Mouse (Mus musculus) heart, postnatal 0 days (tissue): ENCODE results near the gene Hist1h2br. TPM values are rescaled to one million over a fixed set of nuclear protein-coding genes. Genes with fewer than 3 reads are reported as not detected.
"Not testable (repeated sequence)": the region's sequence is repeated elsewhere in the genome, so short reads cannot be mapped to it uniquely, and the experiment has no call there.

ENCODE experiments used
- ATAC-seq: fragments of 200-750 bp; cut with Nextera tagmentation; 2 replicates; pipeline ENCODE4 v1.8.0; 2017; ENCODE audit warnings: low read depth, moderate number of reproducible peaks, moderate library complexity; ENCODE audit not compliant: insufficient read depth
- DNase-seq: peaks from one replicate; pipeline ENCODE4 v3.0.0-alpha.2; 2016; ENCODE audit warnings: low spot score
- H3K27ac ChIP-seq: fragments of 300-500 bp; sonication (generic); 2 replicates; pipeline ENCODE4 v1.5.1; 2014; ENCODE audit warnings: low read depth, mild to moderate bottlenecking
- H3K27me3 ChIP-seq: fragments of 300-500 bp; sonication (generic); 2 replicates; pipeline ENCODE4 v1.6.1; 2014; ENCODE audit warnings: low read length, mixed read lengths; ENCODE audit not compliant: control insufficient read depth, insufficient read depth
- H3K36me3 ChIP-seq: fragments of 300-500 bp; sonication (generic); replicated peaks from 2 replicates; pipeline ENCODE4 v1.6.1; 2014; ENCODE audit warnings: low read length, mixed read lengths; ENCODE audit not compliant: control insufficient read depth, insufficient read depth
- H3K4me1 ChIP-seq: fragments of 300-500 bp; sonication (generic); 2 replicates; pipeline ENCODE4 v1.6.1; 2014; ENCODE audit warnings: antibody characterized with exemption; ENCODE audit not compliant: control insufficient read depth, insufficient read depth
- H3K4me2 ChIP-seq: fragments of 300-500 bp; sonication (generic); 2 replicates; pipeline ENCODE4 v1.6.1; 2014; ENCODE audit warnings: low read depth, mild to moderate bottlenecking, low read length, moderate library complexity
- H3K4me3 ChIP-seq: fragments of 300-500 bp; sonication (generic); 2 replicates; pipeline ENCODE4 v1.5.1; 2014; ENCODE audit warnings: low read depth, low read length
- H3K9ac ChIP-seq: fragments of 300-500 bp; sonication (generic); replicated peaks from 2 replicates; pipeline ENCODE4 v1.6.1; 2014; ENCODE audit warnings: low read depth, low read length, mixed read lengths
- H3K9me3 ChIP-seq: fragments of 300-500 bp; sonication (generic); replicated peaks from 2 replicates; pipeline ENCODE4 v1.6.1; 2016; ENCODE audit warnings: low read length; ENCODE audit not compliant: control insufficient read depth
- CTCF ChIP-seq: IDR thresholded peaks from 2 replicates; pipeline ENCODE4 v1.5.1; 2016; ENCODE audit warnings: antibody characterized with exemption, control low read depth, low read depth
- EP300 ChIP-seq: IDR thresholded peaks from 2 replicates; pipeline ENCODE4 v1.6.1; 2016; ENCODE audit warnings: antibody characterized with exemption, low read depth
- WGBS: fragments of 180-500 bp; shearing (Covaris S2); extraction: QIAGEN DNeasy Blood & Tissue Kit; methylation state at CpG from one replicate; pipeline ENCODE4 v1.1.7; 2014; 5-methylcytosine and 5-hydroxymethylcytosine counted together
- polyA plus RNA-seq: library from polyadenylated mRNA; unstranded; fragments of >200 nt; fragmentation: Nextera tagmentation; extraction: Ambion mirVana; gene quantifications from 2 replicates; pipeline ENCODE4 v1.2.1, GENCODE M21; 2015
- total RNA-seq: library from RNA; depleted of rRNA; stranded (reverse); fragments of >200 nt; gene quantifications from 2 replicates; pipeline ENCODE4 v1.2.3, GENCODE M21; 2014; ENCODE audit warnings: low replicate concordance

Gene Hist1h2br
- total and polyA plus RNA-seq, 2 experiments from 2014 or later, result 5.2 to 929 TPM

DNA sequence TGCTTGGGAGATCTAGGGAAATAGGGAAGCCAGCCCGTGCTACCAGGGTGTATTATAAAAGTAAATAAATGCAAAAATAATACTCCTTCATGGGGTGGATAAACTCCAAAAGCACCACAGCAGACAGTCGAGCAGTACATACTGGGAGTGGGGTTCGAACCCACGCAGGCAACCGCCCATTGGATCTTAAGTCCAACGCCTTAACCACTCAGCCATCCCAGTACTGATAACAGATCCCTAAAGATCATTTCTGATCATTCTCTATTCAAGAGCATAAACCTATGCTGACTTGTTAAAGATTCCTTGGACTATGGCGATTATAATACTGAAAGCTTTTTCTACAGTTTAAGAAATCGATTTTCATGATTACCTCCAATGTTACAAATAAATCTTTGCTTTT, 14.3 kb downstream of the Hist1h2br start:
- H3K27ac ChIP-seq, result no peak overlapping the region
- DNase-seq (no peak), ATAC-seq (no peak)
- no peak overlapping the region for H3K4me3 ChIP-seq
- H3K36me3 ChIP-seq, result no peaks in the 10 kb centered on the region
- 0 out of 2 replicates have a peak, but pooled peaks cover 20% of the 10 kb centered on the region for H3K4me1 ChIP-seq
- no peak overlapping the region for H3K9ac ChIP-seq
- WGBS, result 44% methylated on average over 8 of the region's 8 CpGs
- no peaks in the 10 kb centered on the region for H3K27me3 ChIP-seq
- no peaks in the 10 kb centered on the region for H3K9me3 ChIP-seq
- TF ChIP-seq EP300 (no peak), CTCF (no peak)
- no peak overlapping the region for H3K4me2 ChIP-seq

- H3K27ac ChIP-seq, H3K9me3 ChIP-seq, H3K27me3 ChIP-seq, H3K4me2 ChIP-seq, DNase-seq, ATAC-seq, H3K36me3 ChIP-seq, H3K4me3 ChIP-seq, H3K9ac ChIP-seq: not testable (repeated sequence)
- 38% methylated on average over 1 of the region's 1 CpGs for WGBS
- 0 out of 2 replicates have a peak, but pooled peaks cover 20% of the 10 kb centered on the region for H3K4me1 ChIP-seq
Observed at GRCm38 (mm10) chr13:21850696-21851095, 17.2 kb downstream of the Hist1h2br start.

DNA sequence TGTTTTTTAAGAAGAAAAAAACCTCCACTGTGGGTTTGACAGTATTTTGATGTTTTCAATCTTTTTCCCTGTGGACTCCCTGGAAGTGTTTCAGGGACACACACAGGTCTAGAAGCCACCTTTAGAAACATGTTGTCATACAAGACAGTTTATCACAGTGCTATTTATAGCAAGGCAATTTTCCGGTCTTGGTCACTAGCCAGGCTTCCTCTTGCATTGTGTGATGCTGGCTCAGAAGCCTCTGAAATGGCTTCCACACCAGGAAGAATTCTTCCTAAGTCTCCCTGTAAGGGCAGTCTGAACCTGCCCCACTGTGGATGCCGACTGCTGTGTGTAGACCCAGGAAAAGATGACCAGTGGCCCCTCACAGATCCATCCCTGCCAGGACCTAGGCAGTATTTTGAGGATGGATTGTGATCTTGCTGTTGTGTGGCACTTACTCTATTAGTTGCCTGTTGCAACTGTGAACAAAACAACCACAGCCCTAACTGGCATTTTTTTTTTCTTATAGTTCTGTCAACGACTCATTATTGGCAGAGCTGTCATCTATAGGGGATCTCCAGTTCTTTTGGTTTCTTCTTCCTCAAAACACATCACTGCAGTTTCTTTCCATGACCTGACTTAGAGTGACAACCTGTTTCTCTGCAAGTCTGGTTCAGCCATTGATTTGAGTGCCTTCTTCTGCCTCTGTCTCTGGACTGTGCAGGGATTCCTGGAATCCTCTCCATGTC, 18.8 kb downstream of the Hist1h2br start:
- no peaks in the 10 kb centered on the region for H3K9me3 ChIP-seq
- no peak overlapping the region for H3K4me3 ChIP-seq
- 31% methylated on average over 3 of the region's 3 CpGs for WGBS
- TF ChIP-seq CTCF (no peak), EP300 (peak; percentile 63; the same call in 1 of the 2 replicates)
- H3K36me3 ChIP-seq, result no peaks in the 10 kb centered on the region
- DNase-seq, result peak; percentile 87
- H3K4me1 ChIP-seq, result 0 out of 2 replicates have a peak, but pooled peaks cover 20% of the 10 kb centered on the region
- H3K4me2 ChIP-seq, result no peak overlapping the region
- ATAC-seq, result peak; percentile 92
- peak overlapping the region; percentile 80 for H3K27ac ChIP-seq
- H3K9ac ChIP-seq, result no peak overlapping the region
- H3K27me3 ChIP-seq, result no peaks in the 10 kb centered on the region

DNA sequence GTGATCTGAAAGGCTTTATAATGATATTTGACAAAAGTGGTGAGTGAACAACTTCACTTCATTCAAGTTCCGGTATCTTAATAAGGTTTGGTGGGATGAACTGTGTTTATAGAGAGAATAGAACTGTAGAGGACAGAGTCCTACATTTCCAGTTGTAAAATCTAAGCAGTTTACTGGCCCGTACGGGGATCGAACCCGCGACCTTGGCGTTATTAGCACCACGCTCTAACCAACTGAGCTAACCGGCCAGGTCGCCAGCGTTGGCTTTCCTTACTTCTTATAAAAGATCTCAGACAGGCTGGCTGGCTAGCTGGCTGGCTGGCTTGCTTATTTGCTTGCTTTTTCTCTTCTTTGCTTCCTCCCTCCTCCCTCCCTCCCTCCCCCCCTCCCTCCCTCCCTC, 21.6 kb downstream of the Hist1h2br start:
- no peak overlapping the region for H3K27ac ChIP-seq
- H3K4me2 ChIP-seq, result peak overlapping the region; percentile 47
- 9% methylated on average over 11 of the region's 11 CpGs for WGBS

GRCm38 (mm10) chr13:21855698-21856162, 22.2 kb downstream of the Hist1h2br start:
- Histone ChIP-seq H3K27me3 (no peaks in the 10 kb centered on the region), H3K4me2 (peak overlapping the region; percentile 47), H3K27ac (no peak overlapping the region), H3K4me1 (0 out of 2 replicates have a peak, but pooled peaks cover 18% of the 10 kb centered on the region), H3K36me3 (no peaks in the 10 kb centered on the region), H3K9ac (no peak overlapping the region), H3K9me3 (no peaks in the 10 kb centered on the region), H3K4me3 (peak overlapping the region; percentile 27)
- TF ChIP-seq EP300 (no peak), CTCF (no peak)
- ATAC-seq (no peak), DNase-seq (peak; percentile 11)
- 9% methylated on average over 15 of the region's 15 CpGs for WGBS

More for the DNA sequence above, 21.6 kb downstream of the Hist1h2br start:
- H3K27me3 ChIP-seq, result no peaks in the 10 kb centered on the region
- DNase-seq, result no peak
- H3K9ac ChIP-seq, result no peak overlapping the region
- ATAC-seq, result no peak
- H3K36me3 ChIP-seq, result no peaks in the 10 kb centered on the region
- H3K9me3 ChIP-seq, result no peaks in the 10 kb centered on the region
- H3K4me3 ChIP-seq, result peak overlapping the region; percentile 27
- H3K4me1 ChIP-seq, result 0 out of 2 replicates have a peak, but pooled peaks cover 20% of the 10 kb centered on the region
- no peak for TF ChIP-seq EP300
- no peak for TF ChIP-seq CTCF
